Mouse (Mus musculus): ENCODE measurements around the gene Bub3. TPM values are rescaled to one million over a fixed set of nuclear protein-coding genes. Genes with fewer than 3 reads are reported as not detected.

Gene Bub3
- polyA plus RNA-seq (2012; ENCODE audit: insufficient read depth, insufficient read length, low replicate concordance, missing spikeins): not detected in 2 replicates

DNA sequence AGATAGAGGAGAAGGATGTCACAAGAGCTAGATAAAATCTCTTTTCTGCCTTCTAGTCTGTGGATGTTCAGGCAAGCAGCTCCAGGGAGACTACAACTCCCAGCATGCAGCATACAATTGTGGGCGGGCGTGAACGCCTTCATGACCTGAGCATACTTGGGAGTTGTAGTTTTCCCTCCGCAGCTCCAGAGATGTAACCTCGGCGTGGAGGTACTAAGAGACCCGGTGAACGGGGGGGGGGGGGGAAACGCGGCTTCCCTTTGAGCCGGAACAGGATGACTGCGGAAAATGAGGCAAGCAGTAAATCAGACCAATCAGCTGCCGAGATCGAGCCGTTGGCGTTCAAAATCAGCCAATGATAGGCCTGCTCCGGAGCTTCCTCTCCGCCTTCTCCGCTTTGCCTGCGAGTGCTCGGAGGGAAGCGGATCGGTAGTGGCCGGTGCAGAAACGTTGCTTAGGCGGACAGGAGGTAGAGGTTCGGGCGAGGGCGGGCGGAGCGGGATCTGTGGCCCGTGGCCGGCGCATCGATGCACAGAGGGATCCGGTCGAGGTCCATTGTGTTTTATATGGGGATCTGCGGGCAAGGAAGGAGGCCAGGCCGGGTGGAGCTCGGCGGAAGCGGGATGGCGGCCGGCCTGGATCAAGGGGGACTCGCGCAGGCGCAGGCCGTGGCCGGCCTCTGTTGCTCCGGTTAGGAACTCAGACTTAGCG is at the start of gene Bub3:
Bub3 (plus strand) TSS at position 237 of the 711 bp plus-strand sequence.
- Histone ChIP-seq H3K4me1 (ENCODE audit: control insufficient read depth, insufficient read depth, low read length) (peaks cover 10% of the 10 kb centered on the region; the same call in 1 of the 2 replicates), H3K4me3 (ENCODE audit: insufficient read depth, low read depth, low read length) (peak within 1 kb of the TSS; percentile 57), H3K27ac (ENCODE audit: insufficient read depth, low read depth, low read length) (peak within 1 kb of the TSS; percentile 62; the same call in 1 of the 2 replicates)
- under 1% methylated on average over 45 of the region's 51 CpGs for WGBS
- TF ChIP-seq CTCF (IDR thresholded peaks at IDR 0.05; ENCODE audit: insufficient read depth, low read depth, low read length) (no peak), POLR2A (IDR thresholded peaks at IDR 0.05; ENCODE audit: insufficient read depth, low read depth, low read length) (peak; percentile 85)

GRCm38 (mm10) chr7:131539979-131540378 is 20.0 kb upstream of the Bub3 start:
- WGBS: under 1% methylated on average over 7 of the region's 7 CpGs
- no peak overlapping the region for H3K4me3 ChIP-seq (ENCODE audit: insufficient read depth, low read depth, low read length)
- TF ChIP-seq CTCF (IDR thresholded peaks at IDR 0.05; ENCODE audit: insufficient read depth, low read depth, low read length) (0 out of 2 replicates have a peak, but pooled peaks have one; percentile 43), POLR2A (IDR thresholded peaks at IDR 0.05; ENCODE audit: insufficient read depth, low read depth, low read length) (no peak)
- no peak overlapping the region for H3K27ac ChIP-seq (ENCODE audit: insufficient read depth, low read depth, low read length)
- no peaks in the 10 kb centered on the region; the same call in 1 of the 2 replicates for H3K4me1 ChIP-seq (ENCODE audit: control insufficient read depth, insufficient read depth, low read length)

- no peaks in the 10 kb centered on the region; the same call in 1 of the 2 replicates for H3K4me1 ChIP-seq (ENCODE audit: control insufficient read depth, insufficient read depth, low read length)
- H3K27ac ChIP-seq (ENCODE audit: insufficient read depth, low read depth, low read length): no peak overlapping the region
- TF ChIP-seq CTCF (IDR thresholded peaks at IDR 0.05; ENCODE audit: insufficient read depth, low read depth, low read length) (no peak), POLR2A (IDR thresholded peaks at IDR 0.05; ENCODE audit: insufficient read depth, low read depth, low read length) (no peak)
- 3% methylated on average over 41 of the region's 41 CpGs for WGBS
- H3K4me3 ChIP-seq (ENCODE audit: insufficient read depth, low read depth, low read length): no peak overlapping the region
Measured at GRCm38 (mm10) chr7:131541184-131542114, 18.6 kb upstream of the Bub3 start.

DNA sequence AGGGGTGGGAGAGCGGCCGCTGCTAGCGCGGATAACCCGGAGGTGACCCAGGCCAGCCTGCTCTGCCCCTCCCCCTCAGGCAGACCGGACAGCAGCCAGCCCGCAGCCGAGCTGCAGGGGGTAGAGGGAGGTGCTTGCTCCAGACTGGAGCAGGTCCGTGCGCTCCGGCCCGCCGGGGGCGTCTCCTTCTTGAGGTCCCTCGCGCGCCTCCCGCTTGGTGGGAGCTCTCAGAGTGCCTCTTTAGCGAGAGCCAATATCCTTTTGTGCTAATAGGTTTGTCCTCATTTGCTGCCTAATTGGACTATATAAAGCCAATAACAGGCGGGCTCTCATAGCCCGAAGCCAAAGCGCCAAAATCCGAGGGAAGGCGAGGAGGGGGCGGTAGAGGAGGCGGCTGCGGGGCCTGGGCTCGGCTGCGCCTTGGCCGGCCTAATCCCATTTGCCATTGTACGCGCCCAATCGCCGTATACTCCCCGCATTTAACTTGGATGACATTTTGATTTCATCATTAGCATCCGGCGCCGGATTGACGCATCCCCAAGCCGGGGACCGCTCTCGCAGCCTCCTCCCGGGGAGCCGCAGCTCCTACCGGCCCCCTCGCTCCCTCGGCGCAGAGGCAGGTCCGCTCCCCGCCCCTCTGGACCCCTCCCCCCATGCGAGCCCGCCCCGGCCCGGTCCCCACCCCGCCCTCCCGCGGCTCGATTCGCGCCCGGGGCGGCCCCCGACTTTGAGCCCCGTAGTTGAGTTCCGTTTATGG is 17.7 kb upstream of the Bub3 start, which contains the start of gene Hmx3:
Hmx3 (plus strand) TSS at position 753 of the 757 bp plus-strand sequence.
- no peak for TF ChIP-seq POLR2A (IDR thresholded peaks at IDR 0.05; ENCODE audit: insufficient read depth, low read depth, low read length)
- TF ChIP-seq CTCF (IDR thresholded peaks at IDR 0.05; ENCODE audit: insufficient read depth, low read depth, low read length): no peak
- no peaks in the 10 kb centered on the region; the same call in 1 of the 2 replicates for H3K4me1 ChIP-seq (ENCODE audit: control insufficient read depth, insufficient read depth, low read length)
- H3K27ac ChIP-seq (ENCODE audit: insufficient read depth, low read depth, low read length): no peak within 1 kb of the TSS
- WGBS: 1% methylated on average over 65 of the region's 65 CpGs
- H3K4me3 ChIP-seq (ENCODE audit: insufficient read depth, low read depth, low read length): no peak within 1 kb of the TSS

- under 1% methylated on average over 71 of the region's 71 CpGs for WGBS
- H3K27ac ChIP-seq (ENCODE audit: insufficient read depth, low read depth, low read length): no peak overlapping the region
- H3K4me1 ChIP-seq (ENCODE audit: control insufficient read depth, insufficient read depth, low read length): no peaks in the 10 kb centered on the region; the same call in 1 of the 2 replicates
- no peak overlapping the region for H3K4me3 ChIP-seq (ENCODE audit: insufficient read depth, low read depth, low read length)
- TF ChIP-seq POLR2A (IDR thresholded peaks at IDR 0.05; ENCODE audit: insufficient read depth, low read depth, low read length) (no peak), CTCF (IDR thresholded peaks at IDR 0.05; ENCODE audit: insufficient read depth, low read depth, low read length) (no peak)
Measured at GRCm38 (mm10) chr7:131542872-131543622, 17.0 kb upstream of the Bub3 start.

- WGBS: 2% methylated on average over 75 of the region's 75 CpGs
- TF ChIP-seq POLR2A (IDR thresholded peaks at IDR 0.05; ENCODE audit: insufficient read depth, low read depth, low read length) (no peak), CTCF (IDR thresholded peaks at IDR 0.05; ENCODE audit: insufficient read depth, low read depth, low read length) (no peak)
- Histone ChIP-seq H3K27ac (ENCODE audit: insufficient read depth, low read depth, low read length) (no peak overlapping the region), H3K4me1 (ENCODE audit: control insufficient read depth, insufficient read depth, low read length) (no peaks in the 10 kb centered on the region; the same call in 1 of the 2 replicates), H3K4me3 (ENCODE audit: insufficient read depth, low read depth, low read length) (no peak overlapping the region)
Measured at GRCm38 (mm10) chr7:131543623-131544481, 16.2 kb upstream of the Bub3 start.

GRCm38 (mm10) chr7:131544871-131545270 is 15.2 kb upstream of the Bub3 start:
- TF ChIP-seq POLR2A (IDR thresholded peaks at IDR 0.05; ENCODE audit: insufficient read depth, low read depth, low read length) (no peak), CTCF (IDR thresholded peaks at IDR 0.05; ENCODE audit: insufficient read depth, low read depth, low read length) (no peak)
- Histone ChIP-seq H3K4me1 (ENCODE audit: control insufficient read depth, insufficient read depth, low read length) (no peaks in the 10 kb centered on the region; the same call in 1 of the 2 replicates), H3K27ac (ENCODE audit: insufficient read depth, low read depth, low read length) (no peak overlapping the region), H3K4me3 (ENCODE audit: insufficient read depth, low read depth, low read length) (no peak overlapping the region)
- 3% methylated on average over 5 of the region's 5 CpGs for WGBS

Measured in olfactory bulb, adult 2 months (tissue).